18 mouse cellular contexts compared by ENCODE assay signal in the genomic region with DNA sequence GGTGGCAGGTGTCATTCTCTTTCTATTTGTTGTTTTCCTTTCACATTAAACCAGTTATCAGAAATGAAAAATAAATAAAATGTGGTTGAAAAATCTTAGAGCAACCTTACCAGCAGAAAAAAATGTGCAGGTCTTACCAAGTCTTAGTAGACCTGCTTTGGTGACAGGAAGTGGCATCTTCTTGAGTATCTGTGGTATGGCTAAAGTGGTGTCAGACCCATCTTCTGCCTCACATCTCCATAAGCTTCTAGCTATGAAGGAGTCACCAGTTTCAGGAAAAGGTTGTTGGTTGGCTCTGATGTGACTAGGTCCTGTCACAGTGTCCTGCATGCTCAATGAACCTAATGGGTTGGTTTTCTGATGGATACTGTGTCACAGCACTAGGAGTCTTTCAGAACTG.
DNase-seq lines count a peak whose midpoint lies in the region; ATAC-seq lines count a peak whose summit lies in the region.
"Had no signal": no experiment of that assay in that cellular context is flagged by ENCODE, and none has a peak within 500 bp of the region (broad histone marks: within the 10 kb centered on the region; RNA-seq: fewer than 3 reads in every experiment).

No protein-coding gene starts in this region.

- no peak overlapping the region for H3K4me3 ChIP-seq in heart, embryonic 15.5 days
- no peak overlapping the region for H3K4me3 ChIP-seq in heart, embryonic 12.5 days
- H3K4me3 ChIP-seq in embryonic facial prominence, embryonic 15.5 days (replicated peaks) = no peak overlapping the region
- no peak overlapping the region for H3K4me3 ChIP-seq in macrophage (ENCODE audit: inconsistent target)
- H3K4me3 ChIP-seq: hindbrain, embryonic 12.5 days; liver, embryonic 12.5 days; stomach, embryonic 15.5 days had no signal

- ATAC-seq in heart, embryonic 15.5 days (replicated peaks; ENCODE audit: insufficient number of reproducible peaks, insufficient read depth, low FRiP score, low read depth) = no peak
- ATAC-seq in heart, embryonic 12.5 days (ENCODE audit: insufficient number of reproducible peaks, low FRiP score) = no peak
- ATAC-seq in embryonic facial prominence, embryonic 15.5 days (ENCODE audit: insufficient number of reproducible peaks, low FRiP score, low TSS enrichment, low read depth) = no peak
- ATAC-seq: forebrain, embryonic 16.5 days; liver, embryonic 12.5 days; midbrain, embryonic 16.5 days had no signal

- H3K4me1 ChIP-seq in heart, embryonic 15.5 days (replicated peaks) = peaks cover 3% of the 10 kb centered on the region; the same call in 1 of the 2 replicates
- H3K4me1 ChIP-seq in heart, embryonic 12.5 days (replicated peaks) = peaks cover 13% of the 10 kb centered on the region; the same call in 1 of the 2 replicates
- H3K4me1 ChIP-seq in embryonic facial prominence, embryonic 15.5 days = peaks cover 14% of the 10 kb centered on the region
- H3K4me1 ChIP-seq: liver, embryonic 12.5 days; stomach, embryonic 15.5 days had no signal

- H3K79me2 ChIP-seq in macrophage (ENCODE audit: inconsistent target) = no peaks in the 10 kb centered on the region

- H3K9ac ChIP-seq in heart, embryonic 15.5 days = no peak overlapping the region
- no peak overlapping the region for H3K9ac ChIP-seq in heart, embryonic 12.5 days
- no peak overlapping the region for H3K9ac ChIP-seq in embryonic facial prominence, embryonic 15.5 days
- H3K9ac ChIP-seq: hindbrain, embryonic 12.5 days; liver, embryonic 12.5 days; stomach, embryonic 15.5 days had no signal

- H3K27ac ChIP-seq in heart, embryonic 15.5 days = 0 out of 2 replicates have a peak overlapping the region, but pooled peaks have one; percentile 12
- no peak overlapping the region for H3K27ac ChIP-seq in heart, embryonic 12.5 days (ENCODE audit: poor library complexity, severe bottlenecking)
- peak overlapping the region; percentile 80 for H3K27ac ChIP-seq in embryonic facial prominence, embryonic 15.5 days (replicated peaks)
- peak overlapping the region; percentile 87 for H3K27ac ChIP-seq in macrophage
- H3K27ac ChIP-seq: hindbrain, embryonic 12.5 days; liver, embryonic 12.5 days; stomach, embryonic 15.5 days had no signal

- H3K27me3 ChIP-seq in heart, embryonic 15.5 days = no peaks in the 10 kb centered on the region
- no peaks in the 10 kb centered on the region for H3K27me3 ChIP-seq in heart, embryonic 12.5 days (replicated peaks)
- no peaks in the 10 kb centered on the region for H3K27me3 ChIP-seq in embryonic facial prominence, embryonic 15.5 days
- H3K27me3 ChIP-seq: hindbrain, embryonic 12.5 days; liver, embryonic 12.5 days; stomach, embryonic 15.5 days had no signal

- H3K4me2 ChIP-seq in heart, embryonic 15.5 days = no peak overlapping the region
- H3K4me2 ChIP-seq in heart, embryonic 12.5 days = no peak overlapping the region
- H3K4me2 ChIP-seq in embryonic facial prominence, embryonic 15.5 days (replicated peaks) = no peak overlapping the region
- H3K4me2 ChIP-seq: hindbrain, embryonic 12.5 days; liver, embryonic 12.5 days; stomach, embryonic 15.5 days had no signal

- H3K9me3 ChIP-seq in heart, embryonic 15.5 days (replicated peaks) = no peaks in the 10 kb centered on the region
- H3K9me3 ChIP-seq in heart, embryonic 12.5 days (replicated peaks) = no peaks in the 10 kb centered on the region
- no peaks in the 10 kb centered on the region for H3K9me3 ChIP-seq in embryonic facial prominence, embryonic 15.5 days (replicated peaks)
- H3K9me3 ChIP-seq: hindbrain, embryonic 12.5 days; liver, embryonic 12.5 days; stomach, embryonic 15.5 days had no signal

- H3K36me3 ChIP-seq in heart, embryonic 15.5 days = no peaks in the 10 kb centered on the region
- no peaks in the 10 kb centered on the region for H3K36me3 ChIP-seq in heart, embryonic 12.5 days
- no peaks in the 10 kb centered on the region for H3K36me3 ChIP-seq in embryonic facial prominence, embryonic 15.5 days
- H3K36me3 ChIP-seq in macrophage (ENCODE audit: inconsistent target) = no peaks in the 10 kb centered on the region
- H3K36me3 ChIP-seq: hindbrain, embryonic 12.5 days; liver, embryonic 12.5 days; stomach, embryonic 15.5 days had no signal

- DNase-seq in T-cell, adult 2 months (ENCODE audit: low spot score) = peak; percentile 8
- DNase-seq in kidney, adult 11 months = no peak
- no peak for DNase-seq in retina, embryonic 14.5 days (ENCODE audit: low spot score)
- DNase-seq: adrenal gland, postnatal 25 days; cerebellum, adult 2 months; kidney, postnatal 4 days; lung, adult 2 months; retina, postnatal 1 day; thymus, adult 18-20 months had no signal
